Mouse (Mus musculus): Measurements from ENCODE around the gene Trpv1.

DNA sequence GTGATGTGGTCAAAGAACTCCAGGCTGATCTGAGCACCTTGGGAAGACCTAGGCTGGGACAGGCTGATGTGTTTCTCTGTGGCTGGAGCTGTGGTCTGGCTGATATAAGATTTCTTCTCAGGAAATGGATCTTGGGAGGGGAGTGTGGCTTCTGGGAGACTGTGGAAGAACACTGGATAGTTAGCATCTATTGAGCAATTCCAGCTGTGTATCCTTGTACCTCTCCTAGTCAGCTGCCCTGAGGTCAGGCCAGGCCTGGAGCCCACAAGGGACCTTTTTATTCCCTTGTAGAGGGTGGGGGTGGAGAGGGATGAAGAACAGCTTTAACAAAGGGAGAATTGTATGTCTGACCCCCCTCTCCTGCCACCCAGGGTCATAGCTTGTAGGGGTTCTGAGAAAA is 50.3 kb downstream of the Trpv1 start:
- TF ChIP-seq CTCF (IDR thresholded peaks at IDR 0.05; ENCODE audit: low read depth, low read length): no peak
- no peak for TF ChIP-seq POLR2A (IDR thresholded peaks at IDR 0.05; ENCODE audit: borderline replicate concordance, low read depth, low read length)
